ENCODE assay signal across 9 mouse cellular contexts in genomic region chr8:121584730-121585129, GRCm38 (mm10). TPM values are rescaled to one million over a fixed set of nuclear protein-coding genes. Genes with fewer than 3 reads are reported as not detected.
A peak's percentile ranks its signal among the peaks of the same experiment; 100 is the strongest.
DNase-seq lines count a peak whose midpoint lies in the region; ATAC-seq and TF ChIP-seq lines count a peak whose summit lies in the region.
"Had no signal": no experiment of that assay in that cellular context is flagged by ENCODE, and none has a peak within 500 bp of the region (broad histone marks: within the 10 kb centered on the region; RNA-seq: fewer than 3 reads in every experiment).

No protein-coding gene starts in this region.

- H3K4me2 ChIP-seq in limb, embryonic 13.5 days (replicated peaks), result peak overlapping the region; percentile 72
- H3K4me2 ChIP-seq in stomach, embryonic 16.5 days (ENCODE audit: low read depth, low read length), result peak overlapping the region; percentile 72

- H3K4me3 ChIP-seq in thymus, adult 2 months (ENCODE audit: control insufficient read depth, insufficient read depth, low read length), result peak overlapping the region; percentile 75
- peak overlapping the region; percentile 68 for H3K4me3 ChIP-seq in limb, embryonic 13.5 days
- peak overlapping the region; percentile 76 for H3K4me3 ChIP-seq in stomach, embryonic 16.5 days (replicated peaks; ENCODE audit: low read length)

- ATAC-seq in limb, embryonic 13.5 days (ENCODE audit: low FRiP score, low read depth), result no peak
- ATAC-seq in stomach, embryonic 16.5 days (ENCODE audit: insufficient read depth, low FRiP score), result no peak
- no peak for ATAC-seq in activated CD4-positive, CD25-positive, alpha-beta regulatory T cell, adult 4 months

- peaks cover 7% of the 10 kb centered on the region; the same call in 1 of the 2 replicates for H3K4me1 ChIP-seq in thymus, adult 2 months (replicated peaks; ENCODE audit: control insufficient read depth, insufficient read depth, low read length)
- peaks cover 7% of the 10 kb centered on the region for H3K4me1 ChIP-seq in limb, embryonic 13.5 days
- peaks cover 16% of the 10 kb centered on the region for H3K4me1 ChIP-seq in stomach, embryonic 16.5 days (ENCODE audit: control insufficient read depth, insufficient read depth, low read length)

- H3K27me3 ChIP-seq in thymus, adult 2 months (ENCODE audit: control insufficient read depth, insufficient read depth, low read length), result no peaks in the 10 kb centered on the region
- peaks cover 5% of the 10 kb centered on the region; the same call in 1 of the 2 replicates for H3K27me3 ChIP-seq in limb, embryonic 13.5 days
- H3K27me3 ChIP-seq in stomach, embryonic 16.5 days (ENCODE audit: control insufficient read depth, insufficient read depth, low read length), result no peaks in the 10 kb centered on the region

- TF ChIP-seq CTCF in thymus, adult 2 months (IDR thresholded peaks at IDR 0.05; ENCODE audit: borderline replicate concordance, control insufficient read depth, extremely low read depth, insufficient read depth, low read length, poor library complexity), result no peak

- H3K27ac ChIP-seq in thymus, adult 2 months (ENCODE audit: control insufficient read depth, insufficient read depth, low read length), result no peak overlapping the region
- no peak overlapping the region for H3K27ac ChIP-seq in limb, embryonic 13.5 days
- H3K27ac ChIP-seq in stomach, embryonic 16.5 days (ENCODE audit: low read length), result no peak overlapping the region

- H3K36me3 ChIP-seq in thymus, adult 2 months (ENCODE audit: control insufficient read depth, insufficient read depth, low read length), result no peaks in the 10 kb centered on the region
- H3K36me3 ChIP-seq in limb, embryonic 13.5 days, result no peaks in the 10 kb centered on the region
- H3K36me3 ChIP-seq in stomach, embryonic 16.5 days (ENCODE audit: control insufficient read depth, insufficient read depth, low read length), result no peaks in the 10 kb centered on the region

- 37% methylated on average over 13 of the region's 13 CpGs for WGBS in thymus, adult 2 months
- WGBS in limb, embryonic 13.5 days, result 39% methylated on average over 13 of the region's 13 CpGs
- 38% methylated on average over 13 of the region's 13 CpGs for WGBS in stomach, embryonic 16.5 days

- DNase-seq in cerebellum, adult 9-11 months, result peak; percentile 61
- DNase-seq in cerebellum, postnatal 25 days, result no peak
- no peak for DNase-seq in thymus, adult 2 months
- no peak for DNase-seq in thymus, adult 18-20 months
- no peak for DNase-seq in yolk sac, embryonic 10.5 days (ENCODE audit: low spot score)

- TF ChIP-seq POLR2A in thymus, adult 2 months (IDR thresholded peaks at IDR 0.05; ENCODE audit: control insufficient read depth, extremely low read depth, insufficient read depth, low read length, poor library complexity), result no peak

- H3K9ac ChIP-seq in limb, embryonic 13.5 days, result 0 out of 2 replicates have a peak overlapping the region, but pooled peaks have one; percentile 19
- H3K9ac ChIP-seq in stomach, embryonic 16.5 days (ENCODE audit: low read length), result peak overlapping the region; percentile 80

- no peaks in the 10 kb centered on the region for H3K9me3 ChIP-seq in limb, embryonic 13.5 days
- no peaks in the 10 kb centered on the region for H3K9me3 ChIP-seq in stomach, embryonic 16.5 days (replicated peaks; ENCODE audit: control insufficient read depth, low read length)

RNA-seq across cellular contexts. Expression of gene Map1lc3b, which starts 5.4 kb away (rescaled TPM):
- 103 and 113 TPM in 2 replicates for polyA plus RNA-seq in thymus, adult 2 months (2012; rRNA removed)
- 189 and 193 TPM in 2 replicates for polyA plus RNA-seq in limb, embryonic 13.5 days (2015; fragmentation: Nextera tagmentation; extraction: Ambion mirVana)
- 179 and 207 TPM in 2 replicates for polyA plus RNA-seq in stomach, embryonic 16.5 days (2015; fragmentation: Nextera tagmentation; extraction: Ambion mirVana)
- 100 to 1,000 TPM; 456 to 496 TPM for polyA plus RNA-seq in activated CD4-positive, CD25-positive, alpha-beta regulatory T cell, adult 4 months (2017; shearing (Covaris generic))

RNA-seq across cellular contexts. Expression of gene Fbxo31, which starts 6.1 kb away (rescaled TPM):
- polyA plus RNA-seq in thymus, adult 2 months (2012; rRNA removed), result 39.8 and 55.7 TPM in 2 replicates
- polyA plus RNA-seq in limb, embryonic 13.5 days (2015; fragmentation: Nextera tagmentation; extraction: Ambion mirVana), result 17.6 and 19.3 TPM in 2 replicates
- polyA plus RNA-seq in stomach, embryonic 16.5 days (2015; fragmentation: Nextera tagmentation; extraction: Ambion mirVana), result 11.4 and 14.0 TPM in 2 replicates
- 1 to 10 TPM; 2.2 to 2.4 TPM for polyA plus RNA-seq in activated CD4-positive, CD25-positive, alpha-beta regulatory T cell, adult 4 months (2017; shearing (Covaris generic))

RNA-seq across cellular contexts. Expression of gene 1700018B08Rik, which starts 40.6 kb away (rescaled TPM):
- polyA plus RNA-seq in thymus, adult 2 months (2012; rRNA removed), result 0.35 TPM in 1 of 2 replicates, not detected in the other
- not detected in 2 replicates for polyA plus RNA-seq in limb, embryonic 13.5 days (2015; fragmentation: Nextera tagmentation; extraction: Ambion mirVana)
- not detected in 2 replicates for polyA plus RNA-seq in stomach, embryonic 16.5 days (2015; fragmentation: Nextera tagmentation; extraction: Ambion mirVana)
- not detected for polyA plus RNA-seq in activated CD4-positive, CD25-positive, alpha-beta regulatory T cell, adult 4 months (2017; shearing (Covaris generic))
- polyA plus RNA-seq: C2C12 had no signal
